17 mouse cellular contexts compared by ENCODE assay signal in genomic region chr19:37789576-37790180, GRCm38 (mm10).
DNase-seq lines count a peak whose midpoint lies in the region; ATAC-seq and TF ChIP-seq lines count a peak whose summit lies in the region.
"Had no signal": no experiment of that assay in that cellular context is flagged by ENCODE, and none has a peak within 500 bp of the region (broad histone marks: within the 10 kb centered on the region; RNA-seq: fewer than 3 reads in every experiment).

No protein-coding gene starts in this region.

- no peaks in the 10 kb centered on the region for H3K9me3 ChIP-seq in liver, embryonic 12.5 days (replicated peaks)
- no peaks in the 10 kb centered on the region for H3K9me3 ChIP-seq in midbrain, embryonic 15.5 days
- no peaks in the 10 kb centered on the region for H3K9me3 ChIP-seq in stomach, postnatal 0 days (ENCODE audit: control insufficient read depth, low read length)
- H3K9me3 ChIP-seq: embryonic facial prominence, embryonic 15.5 days; hindbrain, embryonic 15.5 days had no signal

- H3K36me3 ChIP-seq in liver, adult 2 months (ENCODE audit: control insufficient read depth, insufficient read depth, low read length), result no peaks in the 10 kb centered on the region
- no peaks in the 10 kb centered on the region for H3K36me3 ChIP-seq in liver, embryonic 12.5 days
- no peaks in the 10 kb centered on the region for H3K36me3 ChIP-seq in midbrain, embryonic 15.5 days (replicated peaks)
- H3K36me3 ChIP-seq in stomach, postnatal 0 days (ENCODE audit: control insufficient read depth, insufficient read depth, low read length), result no peaks in the 10 kb centered on the region
- H3K36me3 ChIP-seq: embryonic facial prominence, embryonic 15.5 days; hindbrain, embryonic 15.5 days had no signal

- no peak overlapping the region for H3K9ac ChIP-seq in liver, adult 2 months (ENCODE audit: low read depth, low read length)
- H3K9ac ChIP-seq in liver, embryonic 12.5 days, result no peak overlapping the region
- H3K9ac ChIP-seq in midbrain, embryonic 15.5 days, result no peak overlapping the region
- no peak overlapping the region for H3K9ac ChIP-seq in stomach, postnatal 0 days (ENCODE audit: low read length)
- H3K9ac ChIP-seq: embryonic facial prominence, embryonic 15.5 days; hindbrain, embryonic 15.5 days; lung, embryonic 14.5 days had no signal

- no peak for ATAC-seq in liver, embryonic 12.5 days
- ATAC-seq in midbrain, embryonic 15.5 days (replicated peaks), result 0 out of 2 replicates have a peak, but pooled peaks have one; percentile 27
- no peak for ATAC-seq in stomach, postnatal 0 days (ENCODE audit: low FRiP score, low TSS enrichment)
- ATAC-seq: intestine, postnatal 0 days had no signal

- TF ChIP-seq POLR2A in liver, adult 2 months (IDR thresholded peaks at IDR 0.05; ENCODE audit: extremely low read depth, insufficient read depth, low read length), result no peak

- no peaks in the 10 kb centered on the region for H3K27me3 ChIP-seq in liver, adult 2 months (ENCODE audit: control insufficient read depth, insufficient read depth, low read length)
- no peaks in the 10 kb centered on the region for H3K27me3 ChIP-seq in liver, embryonic 12.5 days (replicated peaks)
- H3K27me3 ChIP-seq in midbrain, embryonic 15.5 days (replicated peaks), result 0 out of 2 replicates have a peak, but pooled peaks cover 4% of the 10 kb centered on the region
- no peaks in the 10 kb centered on the region for H3K27me3 ChIP-seq in stomach, postnatal 0 days (ENCODE audit: control insufficient read depth, insufficient read depth, low read length)
- H3K27me3 ChIP-seq: embryonic facial prominence, embryonic 15.5 days; hindbrain, embryonic 15.5 days had no signal

- intact Hi-C loops in left cerebral cortex, postnatal 4 days (cut with DNase I), result no loop called here

- no peak for TF ChIP-seq EP300 in stomach, postnatal 0 days (optimal IDR thresholded peaks at IDR 0.05)

- no peak overlapping the region for H3K4me2 ChIP-seq in liver, embryonic 12.5 days
- H3K4me2 ChIP-seq in midbrain, embryonic 15.5 days, result peak overlapping the region; percentile 42
- no peak overlapping the region for H3K4me2 ChIP-seq in stomach, postnatal 0 days (replicated peaks; ENCODE audit: low read depth)
- H3K4me2 ChIP-seq: embryonic facial prominence, embryonic 15.5 days; liver, embryonic 11.5 days; lung, embryonic 14.5 days had no signal

- TF ChIP-seq CTCF in liver, adult 2 months (IDR thresholded peaks at IDR 0.05; ENCODE audit: low read depth, low read length), result no peak
- 0 out of 2 replicates have a peak, but pooled peaks have one; percentile 6 for TF ChIP-seq CTCF in stomach, postnatal 0 days (IDR thresholded peaks at IDR 0.05; ENCODE audit: low read depth)

- DNase-seq in liver, adult 2 months (ENCODE audit: extremely low read depth, low read depth, low spot score), result peak; percentile 68
- DNase-seq in embryo, embryonic 11 days, result peak; percentile 36
- DNase-seq in stomach, postnatal 0 days (ENCODE audit: low spot score), result no peak
- no peak for DNase-seq in left cerebral cortex, postnatal 4 days
- no peak for DNase-seq in right cerebral cortex, adult 2 months (ENCODE audit: low spot score in 2 of 2)
- DNase-seq: adrenal gland, adult 2 months; gastrocnemius, postnatal 10 days; kidney, postnatal 25 days; lung, embryonic 14.5 days; right cerebral cortex, postnatal 25 days had no signal

- H3K4me1 ChIP-seq in liver, adult 2 months (ENCODE audit: control insufficient read depth, insufficient read depth, low read length), result peaks cover 5% of the 10 kb centered on the region; the same call in 1 of the 2 replicates
- no peaks in the 10 kb centered on the region for H3K4me1 ChIP-seq in liver, embryonic 12.5 days
- peaks cover 12% of the 10 kb centered on the region for H3K4me1 ChIP-seq in midbrain, embryonic 15.5 days
- H3K4me1 ChIP-seq in stomach, postnatal 0 days (replicated peaks; ENCODE audit: control insufficient read depth, insufficient read depth), result no peaks in the 10 kb centered on the region
- H3K4me1 ChIP-seq: embryonic facial prominence, embryonic 15.5 days had no signal

- WGBS in liver, adult 2 months, result 29% methylated on average over 12 of the region's 12 CpGs
- 59% methylated on average over 12 of the region's 12 CpGs for WGBS in liver, embryonic 12.5 days (ENCODE audit: insufficient replicate concordance)
- 32% methylated on average over 12 of the region's 12 CpGs for WGBS in midbrain, embryonic 15.5 days
- 21% methylated on average over 12 of the region's 12 CpGs for WGBS in stomach, postnatal 0 days

- H3K79me2 ChIP-seq in liver, adult 2 months (ENCODE audit: control insufficient read depth, insufficient read depth, low read length), result no peaks in the 10 kb centered on the region

- no peak overlapping the region for H3K4me3 ChIP-seq in liver, adult 2 months (ENCODE audit: insufficient read depth, low read depth, low read length)
- no peak overlapping the region for H3K4me3 ChIP-seq in liver, embryonic 12.5 days
- H3K4me3 ChIP-seq in midbrain, embryonic 15.5 days, result no peak overlapping the region
- no peak overlapping the region for H3K4me3 ChIP-seq in stomach, postnatal 0 days (ENCODE audit: low read depth, low read length)
- H3K4me3 ChIP-seq: embryonic facial prominence, embryonic 15.5 days had no signal

- H3K27ac ChIP-seq in liver, adult 2 months (replicated peaks; ENCODE audit: insufficient read depth, low read depth, low read length), result no peak overlapping the region
- no peak overlapping the region for H3K27ac ChIP-seq in liver, embryonic 12.5 days
- H3K27ac ChIP-seq in midbrain, embryonic 15.5 days, result no peak overlapping the region
- no peak overlapping the region for H3K27ac ChIP-seq in stomach, postnatal 0 days (replicated peaks)
- H3K27ac ChIP-seq: embryonic facial prominence, embryonic 15.5 days; hindbrain, embryonic 15.5 days; macrophage had no signal

Comparison
In these comparisons a context has a peak if more than half of its experiments do, and no peak if none do; other contexts are left out.
1. DNase-seq: peak in liver, adult 2 months (single experiment) and embryo, embryonic 11 days (single experiment); none in stomach, postnatal 0 days (single experiment), left cerebral cortex, postnatal 4 days (single experiment) and right cerebral cortex, adult 2 months (0 of 2).